Mouse (Mus musculus) MEL (cell line): ENCODE data around the gene Hk2. TPM values are rescaled to one million over a fixed set of nuclear protein-coding genes. Genes with fewer than 3 reads are reported as not detected.

ENCODE experiments used
- DNase-seq: peaks from one replicate; pipeline ENCODE4 v3.0.0; 2011; ENCODE audit warnings: low read depth, low spot score
- H3K27ac ChIP-seq: 2 replicates; pipeline ENCODE4 v1.5.1; 2012; ENCODE audit warnings: low read depth, mild to moderate bottlenecking, control low read depth, low read length, moderate library complexity; ENCODE audit not compliant: control insufficient read depth
- H3K27me3 ChIP-seq, 2 experiments: fragments of 150-350 bp in 1 of 2; sonication (generic) in 1 of 2; 2 replicates each; pipeline ENCODE4 v1.6.1; 2012; ENCODE audit warnings: low read length in 2 of 2, mild to moderate bottlenecking in 2 of 2, improper control_type of control experiment in 1 of 2, moderate library complexity in 1 of 2; ENCODE audit not compliant: insufficient read depth in 2 of 2, control insufficient read depth in 1 of 2
- H3K36me3 ChIP-seq, 2 experiments: 2 replicates each; pipeline ENCODE4 v1.6.1; 2012 to 2014; ENCODE audit warnings: low read length in 2 of 2, improper control_type of control experiment in 1 of 2, inconsistent platforms in 1 of 2, mild to moderate bottlenecking in 1 of 2; ENCODE audit not compliant: insufficient read depth in 2 of 2, control insufficient read depth in 1 of 2
- H3K4me1 ChIP-seq, 2 experiments: fragments of 150-350 bp in 1 of 2; sonication (generic) in 1 of 2; 2 replicates each; pipeline ENCODE4 v1.6.1; 2012; ENCODE audit warnings: low read length in 2 of 2, improper control_type of control experiment in 1 of 2, mild to moderate bottlenecking in 1 of 2; ENCODE audit not compliant: insufficient read depth in 2 of 2, control insufficient read depth in 1 of 2
- H3K4me3 ChIP-seq, 2 experiments: fragments of 150-350 bp in 1 of 2; sonication (generic) in 1 of 2; 2 replicates each; pipeline ENCODE4 v1.5.1; 2012; ENCODE audit warnings: low read depth in 2 of 2, low read length in 2 of 2, mild to moderate bottlenecking in 2 of 2, moderate library complexity in 2 of 2, control low read depth in 1 of 2, improper control_type of control experiment in 1 of 2; ENCODE audit not compliant: control insufficient read depth in 1 of 2, insufficient read depth in 1 of 2
- H3K79me2 ChIP-seq: 2 replicates; pipeline ENCODE4 v1.6.1; 2012; ENCODE audit warnings: mild to moderate bottlenecking, low read length, moderate library complexity; ENCODE audit not compliant: control insufficient read depth, poor library complexity, insufficient read depth
- H3K9ac ChIP-seq: 2 replicates; pipeline ENCODE4 v1.6.1; 2012; ENCODE audit warnings: low read depth, mild to moderate bottlenecking, control low read depth, low read length, moderate library complexity; ENCODE audit not compliant: control insufficient read depth, poor library complexity, severe bottlenecking
- H3K9me3 ChIP-seq: fragments of 150-350 bp; sonication (generic); replicated peaks from 2 replicates; pipeline ENCODE4 v1.6.1; 2012; ENCODE audit warnings: mild to moderate bottlenecking, low read length, improper control_type of control experiment, moderate library complexity; ENCODE audit not compliant: insufficient read depth
- CHD2 ChIP-seq: IDR thresholded peaks from 2 replicates; pipeline ENCODE4 v1.6.1; 2011; ENCODE audit warnings: low read length, improper control_type of control experiment
- E2F4 ChIP-seq: IDR thresholded peaks from 2 replicates; pipeline ENCODE4 v1.6.1; 2011; ENCODE audit warnings: low read depth, low read length, improper control_type of control experiment, borderline replicate concordance
- EP300 ChIP-seq, 2 experiments: IDR thresholded peaks; 2 replicates each; pipeline ENCODE4 v1.6.1; 2011; ENCODE audit warnings: improper control_type of control experiment in 2 of 2, low read length in 2 of 2, low read depth in 1 of 2, mild to moderate bottlenecking in 1 of 2
- ETS1 ChIP-seq: IDR thresholded peaks from 2 replicates; pipeline ENCODE4 v1.6.1; 2012; ENCODE audit warnings: low read depth, mild to moderate bottlenecking, inconsistent platforms, low read length, improper control_type of control experiment, moderate library complexity
- GABPA ChIP-seq: IDR thresholded peaks from 2 replicates; pipeline ENCODE4 v1.6.1; 2012; ENCODE audit warnings: low read depth, mild to moderate bottlenecking, inconsistent platforms, low read length, improper control_type of control experiment, moderate library complexity
- GATA1 ChIP-seq: IDR thresholded peaks from 2 replicates; pipeline ENCODE4 v1.6.1; 2011; ENCODE audit warnings: low read depth, low read length, improper control_type of control experiment
- JUND ChIP-seq: IDR thresholded peaks from 2 replicates; pipeline ENCODE4 v1.6.1; 2011; ENCODE audit warnings: low read depth, mild to moderate bottlenecking, improper control_type of control experiment, low read length
- MAFK ChIP-seq: IDR thresholded peaks from 2 replicates; pipeline ENCODE4 v1.6.1; 2011; ENCODE audit warnings: low read depth, mild to moderate bottlenecking, low read length, improper control_type of control experiment, borderline replicate concordance
- MAX ChIP-seq: IDR thresholded peaks from 2 replicates; pipeline ENCODE4 v1.6.1; 2011; ENCODE audit warnings: low read length, improper control_type of control experiment
- MAZ ChIP-seq: IDR thresholded peaks from 2 replicates; pipeline ENCODE4 v1.6.1; 2012; ENCODE audit warnings: low read depth, mild to moderate bottlenecking, inconsistent platforms, low read length, improper control_type of control experiment
- MEF2A ChIP-seq: IDR thresholded peaks from 2 replicates; pipeline ENCODE4 v1.6.1; 2014; ENCODE audit warnings: low read depth, mild to moderate bottlenecking, inconsistent platforms, low read length, improper control_type of control experiment; ENCODE audit not compliant: poor library complexity, insufficient replicate concordance, severe bottlenecking; ENCODE audit errors: extremely low read depth
- MXI1 ChIP-seq: IDR thresholded peaks from 2 replicates; pipeline ENCODE4 v1.6.1; 2011; ENCODE audit warnings: mild to moderate bottlenecking, low read depth, low read length, improper control_type of control experiment
- MYB ChIP-seq: IDR thresholded peaks from 2 replicates; pipeline ENCODE4 v1.6.1; 2011; ENCODE audit warnings: mild to moderate bottlenecking, low read depth, low read length, improper control_type of control experiment
- NRF1 ChIP-seq: IDR thresholded peaks from 2 replicates; pipeline ENCODE4 v1.6.1; 2014; ENCODE audit warnings: low read depth, mild to moderate bottlenecking, inconsistent platforms, low read length, improper control_type of control experiment, moderate library complexity; ENCODE audit not compliant: poor library complexity, insufficient read depth, severe bottlenecking
- POLR2A ChIP-seq, 2 experiments: IDR thresholded peaks; 2 replicates each; pipeline ENCODE4 v1.6.1; 2011 to 2012; ENCODE audit warnings: low read length in 2 of 2, mild to moderate bottlenecking in 2 of 2, control low read depth in 1 of 2, improper control_type of control experiment in 1 of 2, low read depth in 1 of 2, moderate library complexity in 1 of 2; ENCODE audit not compliant: control insufficient read depth in 1 of 2, insufficient read depth in 1 of 2, poor library complexity in 1 of 2
- POLR2AphosphoS2 ChIP-seq: IDR thresholded peaks from 2 replicates; pipeline ENCODE4 v1.6.1; 2011; ENCODE audit warnings: low read length, improper control_type of control experiment
- POLR2AphosphoS5 ChIP-seq: IDR thresholded peaks from 2 replicates; pipeline ENCODE4 v1.6.1; 2012; ENCODE audit warnings: low read depth, borderline replicate concordance, mild to moderate bottlenecking, inconsistent platforms, low read length, moderate library complexity, mixed read lengths
- RAD21 ChIP-seq: IDR thresholded peaks from 2 replicates; pipeline ENCODE4 v1.6.1; 2011; ENCODE audit warnings: mild to moderate bottlenecking, low read depth, low read length, improper control_type of control experiment
- RCOR1 ChIP-seq: IDR thresholded peaks from 2 replicates; pipeline ENCODE4 v1.6.1; 2012; ENCODE audit warnings: low read depth, mild to moderate bottlenecking, inconsistent platforms, low read length, improper control_type of control experiment
- TBP ChIP-seq: IDR thresholded peaks from 2 replicates; pipeline ENCODE4 v1.8.0; 2011; ENCODE audit warnings: low read depth, low read length, improper control_type of control experiment
- USF1 ChIP-seq: IDR thresholded peaks from 2 replicates; pipeline ENCODE4 v1.6.1; 2014; ENCODE audit warnings: low read depth, mild to moderate bottlenecking, inconsistent platforms, low read length, improper control_type of control experiment, moderate library complexity
- USF2 ChIP-seq, 2 experiments: IDR thresholded peaks; 2 replicates each; pipeline ENCODE4 v1.6.1; 2011 to 2012; ENCODE audit warnings: improper control_type of control experiment in 2 of 2, low read length in 2 of 2, borderline replicate concordance in 1 of 2, inconsistent platforms in 1 of 2, low read depth in 1 of 2, mild to moderate bottlenecking in 1 of 2; ENCODE audit not compliant: insufficient read depth in 1 of 2
- ZNF384 ChIP-seq: IDR thresholded peaks from 2 replicates; pipeline ENCODE4 v1.6.1; 2012; ENCODE audit warnings: low read depth, mild to moderate bottlenecking, inconsistent platforms, low read length, improper control_type of control experiment
- polyA plus RNA-seq, 2 experiments: library from polyadenylated mRNA; stranded (reverse) in 1 of 2; unstranded in 1 of 2; fragments of >175 nt in 1 of 2; fragments of >200 nt in 1 of 2; gene quantifications; 2 replicates each; pipeline versions ENCODE4 v1.2.1 to v1.2.4; 2012; ENCODE audit warnings: low replicate concordance in 2 of 2, low read depth in 1 of 2; ENCODE audit not compliant: insufficient read length in 2 of 2, insufficient read depth in 1 of 2, missing spikeins in 1 of 2
- total RNA-seq: library from RNA; depleted of rRNA; stranded (reverse); fragments of 300-350 nt; gene quantifications from 2 replicates; pipeline ENCODE4 v1.2.3, GENCODE M21; 2012

Gene Hk2
- total and polyA plus RNA-seq, 3 experiments, result 44.2 to 51.6 TPM; not detected in 1

DNA sequence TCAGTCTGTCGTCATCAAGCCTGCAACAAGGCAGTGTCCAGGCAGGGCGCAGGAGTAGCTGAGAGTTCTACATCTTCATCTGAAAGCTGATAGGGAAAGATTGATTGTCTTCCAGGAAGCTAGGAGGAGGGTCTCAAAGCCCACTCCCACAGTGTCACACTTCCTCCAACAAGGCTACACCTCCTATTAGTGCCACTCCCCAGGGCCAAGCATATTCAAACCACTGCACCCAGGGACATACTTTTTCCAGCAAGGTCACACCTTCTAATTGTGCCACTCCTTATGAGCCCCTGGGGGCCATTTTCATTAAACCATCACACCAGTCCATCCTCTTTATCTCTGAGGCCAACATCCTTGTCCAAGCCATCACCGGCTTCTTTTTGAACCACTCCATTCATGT, 77.5 kb downstream of the Hk2 start:
- Histone ChIP-seq H3K36me3 (no peaks in the 10 kb centered on the region), H3K79me2 (no peaks in the 10 kb centered on the region), H3K4me3 (no peak overlapping the region), H3K9me3 (no peaks in the 10 kb centered on the region), H3K9ac (no peak overlapping the region), H3K27me3 (no peaks in the 10 kb centered on the region), H3K27ac (no peak overlapping the region), H3K4me1 (no peaks in the 10 kb centered on the region)
- TF ChIP-seq JUND (no peak), GABPA (no peak), CHD2 (no peak), EP300 (IDR thresholded peaks at IDR 0.05; ENCODE audit: low read depth in 1 of 2, low read length in 2 of 2) (no peak), POLR2AphosphoS2 (no peak), NRF1 (no peak), USF1 (no peak), RCOR1 (no peak), USF2 (IDR thresholded peaks at IDR 0.05; ENCODE audit: borderline replicate concordance in 1 of 2, insufficient read depth in 1 of 2, low read depth in 1 of 2, low read length in 2 of 2) (no peak), ZNF384 (no peak), ETS1 (no peak), MYB (no peak), MAX (no peak)
- no peak for DNase-seq

DNA sequence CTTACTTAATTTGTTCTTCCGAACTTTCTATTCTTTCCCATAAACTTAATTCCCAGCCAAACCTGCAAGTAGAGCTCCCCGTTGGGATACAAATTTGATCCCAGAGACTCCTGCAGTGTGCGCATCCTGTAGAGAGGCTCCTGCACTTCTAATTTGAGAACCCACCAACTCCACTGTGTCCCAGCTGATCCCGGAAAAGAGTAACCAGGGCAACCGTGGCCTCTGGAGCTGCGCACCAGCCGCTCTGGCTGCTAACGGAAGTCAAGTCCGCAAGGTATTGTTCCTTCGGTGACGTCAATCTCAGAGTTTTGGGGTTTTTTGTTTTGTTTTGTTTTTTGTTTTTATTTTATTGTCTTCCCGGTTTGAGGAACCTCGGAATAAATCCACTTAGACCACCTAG, 79.6 kb downstream of the Hk2 start:
- Histone ChIP-seq H3K27ac (no peak overlapping the region), H3K79me2 (no peaks in the 10 kb centered on the region), H3K36me3 (peaks cover 0 to 3% of the 10 kb centered on the region in 2 experiments; a peak in 2 of 4 replicates), H3K27me3 (no peaks in the 10 kb centered on the region), H3K9me3 (no peaks in the 10 kb centered on the region), H3K9ac (no peak overlapping the region), H3K4me3 (no peak overlapping the region), H3K4me1 (peaks cover 1 to 2% of the 10 kb centered on the region in 2 experiments; a peak in 2 of 4 replicates)
- DNase-seq, result no peak
- TF ChIP-seq CHD2 (no peak), MAZ (no peak), GATA1 (no peak), POLR2AphosphoS5 (no peak), MAFK (no peak), E2F4 (no peak), MEF2A (no peak), POLR2A (IDR thresholded peaks at IDR 0.05; ENCODE audit: control insufficient read depth in 1 of 2, insufficient read depth in 1 of 2, low read depth in 1 of 2, low read length in 2 of 2, poor library complexity in 1 of 2) (no peak), RAD21 (no peak), MXI1 (no peak), POLR2AphosphoS2 (no peak), TBP (no peak)
